Mouse (Mus musculus) heart, embryonic 14.5 days (tissue): ENCODE measurements around the gene Xndc1. TPM values are rescaled to one million over a fixed set of nuclear protein-coding genes. Genes with fewer than 3 reads are reported as not detected.

Source experiments
- ATAC-seq: fragments of 200-750 bp; cut with Nextera tagmentation; 2 replicates; pipeline ENCODE4 v1.8.0; 2017; ENCODE audit warnings: low read depth, moderate TSS enrichment; ENCODE audit not compliant: insufficient number of reproducible peaks, insufficient read depth, low FRiP score
- H3K27ac ChIP-seq, 2 experiments: fragments of 200-500 bp in 1 of 2; fragments of 300-500 bp in 1 of 2; sonication (generic) in 1 of 2; replicated peaks in 1 of 2; 2 replicates each; pipeline ENCODE4 v1.5.1; 2012 to 2014; ENCODE audit warnings: low read depth in 2 of 2, low read length in 2 of 2, control low read depth in 1 of 2, mild to moderate bottlenecking in 1 of 2, mixed read lengths in 1 of 2; ENCODE audit not compliant: control insufficient read depth in 1 of 2, insufficient read depth in 1 of 2
- H3K27me3 ChIP-seq: fragments of 300-500 bp; sonication (generic); 2 replicates; pipeline ENCODE4 v1.6.1; 2014; ENCODE audit warnings: mild to moderate bottlenecking, low read length, control low read depth; ENCODE audit not compliant: control insufficient read depth, insufficient read depth
- H3K36me3 ChIP-seq: fragments of 300-500 bp; sonication (generic); 2 replicates; pipeline ENCODE4 v1.6.1; 2014; ENCODE audit warnings: mild to moderate bottlenecking, control low read depth, low read length, mixed read lengths; ENCODE audit not compliant: control insufficient read depth, insufficient read depth
- H3K4me1 ChIP-seq, 2 experiments: fragments of 200-500 bp in 1 of 2; fragments of 300-500 bp in 1 of 2; sonication (generic) in 1 of 2; 2 replicates each; pipeline ENCODE4 v1.6.1; 2012 to 2014; ENCODE audit warnings: low read length in 2 of 2, control low read depth in 1 of 2, mixed read lengths in 1 of 2; ENCODE audit not compliant: control insufficient read depth in 2 of 2, insufficient read depth in 2 of 2
- H3K4me2 ChIP-seq: fragments of 300-500 bp; sonication (generic); 2 replicates; pipeline ENCODE4 v1.6.1; 2014; ENCODE audit warnings: mild to moderate bottlenecking, low read length
- H3K4me3 ChIP-seq, 2 experiments: fragments of 200-500 bp in 1 of 2; fragments of 300-500 bp in 1 of 2; sonication (generic) in 1 of 2; 2 replicates each; pipeline ENCODE4 v1.5.1; 2012 to 2014; ENCODE audit warnings: low read length in 2 of 2, mild to moderate bottlenecking in 2 of 2, control low read depth in 1 of 2, low read depth in 1 of 2, moderate library complexity in 1 of 2; ENCODE audit not compliant: control insufficient read depth in 1 of 2, insufficient read depth in 1 of 2
- H3K9ac ChIP-seq: fragments of 300-500 bp; sonication (generic); 2 replicates; pipeline ENCODE4 v1.6.1; 2014; ENCODE audit warnings: mild to moderate bottlenecking, low read length
- H3K9me3 ChIP-seq: fragments of 300-500 bp; sonication (generic); 2 replicates; pipeline ENCODE4 v1.6.1; 2016; ENCODE audit warnings: low read length, control low read depth; ENCODE audit not compliant: control insufficient read depth
- WGBS: fragments of 180-500 bp; shearing (Covaris S2); extraction: QIAGEN DNeasy Blood & Tissue Kit; methylation state at CpG from one replicate; pipeline ENCODE4 v1.1.7; 2014; 5-methylcytosine and 5-hydroxymethylcytosine counted together
- polyA plus RNA-seq: library from polyadenylated mRNA; unstranded; fragments of >200 nt; fragmentation: Nextera tagmentation; extraction: Ambion mirVana; gene quantifications from 2 replicates; pipeline ENCODE4 v1.2.1, GENCODE M21; 2014

The Xndc1 gene
- polyA plus RNA-seq, 1 experiment from 2014 or later: 16.2 TPM

GRCm38 (mm10) chr7:102113151-102113729 is 47.9 kb downstream of the Xndc1 start:
- Histone ChIP-seq H3K27ac (no peak overlapping the region), H3K4me3 (no peak overlapping the region), H3K9me3 (no peaks in the 10 kb centered on the region), H3K4me2 (no peak overlapping the region), H3K9ac (no peak overlapping the region), H3K4me1 (no peaks in the 10 kb centered on the region), H3K36me3 (peaks cover 4% of the 10 kb centered on the region), H3K27me3 (no peaks in the 10 kb centered on the region)
- no peak for ATAC-seq
- 69% methylated on average over 45 of the region's 45 CpGs for WGBS

GRCm38 (mm10) chr7:102116579-102117331 is 51.4 kb downstream of the Xndc1 start, which contains the start of gene Chrna10:
Chrna10 (minus strand) TSS chr7:102116828.
- H3K27me3 ChIP-seq: no peaks in the 10 kb centered on the region
- H3K9me3 ChIP-seq: no peaks in the 10 kb centered on the region
- H3K4me3 ChIP-seq: no peak within 1 kb of the TSS
- H3K9ac ChIP-seq: no peak within 1 kb of the TSS
- no peaks in the 10 kb centered on the region for H3K4me1 ChIP-seq
- 25% methylated on average over 7 of the region's 7 CpGs for whole genome bisulfite sequencing
- H3K27ac ChIP-seq: no peak within 1 kb of the TSS
- peaks cover 40% of the 10 kb centered on the region for H3K36me3 ChIP-seq
- no peak within 1 kb of the TSS for H3K4me2 ChIP-seq
- ATAC-seq: no peak

- Histone ChIP-seq H3K4me1 (no peaks in the 10 kb centered on the region), H3K27ac (no peak overlapping the region), H3K9me3 (no peaks in the 10 kb centered on the region), H3K9ac (no peak overlapping the region), H3K4me2 (no peak overlapping the region), H3K4me3 (no peak overlapping the region), H3K36me3 (peaks cover 46% of the 10 kb centered on the region), H3K27me3 (no peaks in the 10 kb centered on the region)
- no peak for ATAC-seq
- WGBS: 63% methylated on average over 6 of the region's 6 CpGs
Observed at GRCm38 (mm10) chr7:102117382-102117781, 52.1 kb downstream of the Xndc1 start.

GRCm38 (mm10) chr7:102120326-102120725 is 55.0 kb downstream of the Xndc1 start:
- no peak for ATAC-seq
- peaks cover 75% of the 10 kb centered on the region for H3K36me3 ChIP-seq
- H3K4me3 ChIP-seq: no peak overlapping the region
- no peak overlapping the region for H3K27ac ChIP-seq
- no peaks in the 10 kb centered on the region for H3K4me1 ChIP-seq
- H3K9me3 ChIP-seq: no peaks in the 10 kb centered on the region
- 95% methylated on average over 10 of the region's 10 CpGs for WGBS
- no peak overlapping the region for H3K4me2 ChIP-seq
- H3K27me3 ChIP-seq: no peaks in the 10 kb centered on the region
- H3K9ac ChIP-seq: no peak overlapping the region

- WGBS: 88% methylated on average over 4 of the region's 4 CpGs
- no peaks in the 10 kb centered on the region for H3K27me3 ChIP-seq
- H3K4me1 ChIP-seq: no peaks in the 10 kb centered on the region
- H3K9ac ChIP-seq: no peak overlapping the region
- ATAC-seq: no peak
- H3K9me3 ChIP-seq: no peaks in the 10 kb centered on the region
- no peak overlapping the region for H3K4me3 ChIP-seq
- H3K27ac ChIP-seq: no peak overlapping the region
- peaks cover 95% of the 10 kb centered on the region for H3K36me3 ChIP-seq
- no peak overlapping the region for H3K4me2 ChIP-seq
Observed at GRCm38 (mm10) chr7:102132395-102132794, 67.1 kb downstream of the Xndc1 start.

Other genes starting within 250 kb of the Xndc1 start
- 1.2 TPM in 1 of 2 replicates, not detected in the other for gene Phox2a, start 247.2 kb upstream of the Xndc1 start, polyA plus RNA-seq
- 32.1 and 34.9 TPM in 2 replicates for gene Inppl1, start 227.3 kb upstream of the Xndc1 start, polyA plus RNA-seq
- gene Folr2, start 208.3 kb upstream of the Xndc1 start, polyA plus RNA-seq: 0.69 and 1.0 TPM in 2 replicates
- gene Anapc15, start 201.8 kb upstream of the Xndc1 start, polyA plus RNA-seq: 52.0 and 53.2 TPM in 2 replicates
- gene Folr1, start 194.7 kb upstream of the Xndc1 start, polyA plus RNA-seq: 5.0 and 6.5 TPM in 2 replicates
- gene Lamtor1, start 159.6 kb upstream of the Xndc1 start, polyA plus RNA-seq: 142 and 146 TPM in 2 replicates
- gene Tomt, start 159.2 kb upstream of the Xndc1 start, polyA plus RNA-seq: 0.12 and 0.14 TPM in 2 replicates
- 3.9 and 5.0 TPM in 2 replicates for gene Lrrc51, start 131.6 kb upstream of the Xndc1 start, polyA plus RNA-seq
- gene Numa1, start 131.4 kb upstream of the Xndc1 start, polyA plus RNA-seq: 60.5 and 62.5 TPM in 2 replicates
- gene Il18bp, start 46.8 kb upstream of the Xndc1 start, polyA plus RNA-seq: 1.7 and 2.1 TPM in 2 replicates
- gene Rnf121, start within 50 bp of the Xndc1 start, polyA plus RNA-seq: 16.2 and 16.9 TPM in 2 replicates
- 0.78 and 1.1 TPM in 2 replicates for gene Xntrpc, start 202 bp downstream of the Xndc1 start, polyA plus RNA-seq
- not detected in 2 replicates for gene Trpc2, start 17.6 kb downstream of the Xndc1 start, polyA plus RNA-seq
- gene Art1, start 36.2 kb downstream of the Xndc1 start, polyA plus RNA-seq: 3.7 and 3.9 TPM in 2 replicates
- 1.3 and 1.6 TPM in 2 replicates for gene Art5, start 44.0 kb downstream of the Xndc1 start, polyA plus RNA-seq
- gene Chrna10, start 51.3 kb downstream of the Xndc1 start, polyA plus RNA-seq: 0.19 TPM in 1 of 2 replicates, not detected in the other
- 27.3 and 27.6 TPM in 2 replicates for gene Nup98, start 144.7 kb downstream of the Xndc1 start, polyA plus RNA-seq
- gene Pgap2, start 144.7 kb downstream of the Xndc1 start, polyA plus RNA-seq: 63.5 and 70.1 TPM in 2 replicates
- 43.8 and 46.2 TPM in 2 replicates for gene Rhog, start 190.5 kb downstream of the Xndc1 start, polyA plus RNA-seq
- 13.1 and 15.0 TPM in 2 replicates for gene Stim1, start 202.3 kb downstream of the Xndc1 start, polyA plus RNA-seq